In genomic region chr13:117728393-117728792, GRCm38 (mm10) we compare ENCODE assay signal across 15 mouse cellular contexts.
"Had no signal": no experiment of that assay in that cellular context is flagged by ENCODE, and none has a peak within 500 bp of the region (broad histone marks: within the 10 kb centered on the region; RNA-seq: fewer than 3 reads in every experiment).

No protein-coding gene starts in this region.

- H3K36me3 ChIP-seq: neural tube, embryonic 15.5 days; stomach, embryonic 15.5 days had no signal

- H3K27me3 ChIP-seq: neural tube, embryonic 15.5 days; stomach, embryonic 15.5 days had no signal

- H3K9ac ChIP-seq: neural tube, embryonic 15.5 days; stomach, embryonic 15.5 days had no signal

- H3K4me1 ChIP-seq: neural tube, embryonic 15.5 days; stomach, embryonic 15.5 days had no signal

- H3K9me3 ChIP-seq: neural tube, embryonic 15.5 days; stomach, embryonic 15.5 days had no signal

- DNase-seq: retina, postnatal 1 day; right cerebral cortex, adult 18-20 months; right cerebral cortex, postnatal 14 days; right cerebral cortex, postnatal 25 days; right cerebral cortex, postnatal 4 days; spleen, adult 18-20 months; thymus, adult 18-20 months; thymus, adult 2 months; thymus, postnatal 14 days; thymus, postnatal 25 days; thymus, postnatal 36 days; thymus, postnatal 4 days had no signal

- H3K27ac ChIP-seq: neural tube, embryonic 15.5 days; stomach, embryonic 15.5 days; stomach, postnatal 0 days had no signal

- H3K4me2 ChIP-seq: neural tube, embryonic 15.5 days; stomach, embryonic 15.5 days had no signal

- H3K4me3 ChIP-seq: neural tube, embryonic 15.5 days; stomach, embryonic 15.5 days had no signal
